Mouse (Mus musculus): ENCODE data around the gene Pilrb1. TPM values are rescaled to one million over a fixed set of nuclear protein-coding genes. Genes with fewer than 3 reads are reported as not detected.

The Pilrb1 gene
- polyA plus RNA-seq, 1 experiment = 1.5 TPM

- no peaks in the 10 kb centered on the region for H3K4me1 ChIP-seq (ENCODE audit: control insufficient read depth, insufficient read depth, low read length)
- no peak overlapping the region for H3K4me3 ChIP-seq (ENCODE audit: insufficient read depth, low read depth, low read length)
- H3K27ac ChIP-seq (ENCODE audit: insufficient read depth, low read depth, low read length) = no peak overlapping the region
- 92% methylated on average over 1 of the region's 1 CpGs for WGBS
- no peak for DNase-seq
- H3K27me3 ChIP-seq (replicated peaks; ENCODE audit: control insufficient read depth, insufficient read depth, low read length) = no peaks in the 10 kb centered on the region; the same call in 1 of the 2 replicates
- TF ChIP-seq POLR2A (IDR thresholded peaks at IDR 0.05; ENCODE audit: low read depth, low read length) (no peak), CTCF (conservative IDR thresholded peaks at IDR 0.05; ENCODE audit: insufficient read depth, insufficient read length, low read depth, low read length) (no peak)
- H3K36me3 ChIP-seq (ENCODE audit: control insufficient read depth, insufficient read depth, low read length) = no peaks in the 10 kb centered on the region
Measured at GRCm38 (mm10) chr5:137806158-137806557, 51.7 kb downstream of the Pilrb1 start.

Other genes with a start within 250 kb of the Pilrb1 start
- 160 and 179 TPM in 2 replicates for gene Pcolce, start 244.3 kb downstream of the Pilrb1 start, polyA plus RNA-seq (2012; rRNA removed)
- gene Fbxo24, start 229.1 kb downstream of the Pilrb1 start, polyA plus RNA-seq (2012; rRNA removed) = 0.20 and 0.41 TPM in 2 replicates
- 39.4 and 45.5 TPM in 2 replicates for gene Lrch4, start 229.0 kb downstream of the Pilrb1 start, polyA plus RNA-seq (2012; rRNA removed)
- gene Gm20605, start 228.9 kb downstream of the Pilrb1 start, polyA plus RNA-seq (2012; rRNA removed) = 12.2 and 19.8 TPM in 2 replicates
- gene Sap25, start 216.8 kb downstream of the Pilrb1 start, polyA plus RNA-seq (2012; rRNA removed) = 61.1 and 77.6 TPM in 2 replicates
- gene Irs3, start 212.4 kb downstream of the Pilrb1 start, polyA plus RNA-seq (2012; rRNA removed) = 4.2 and 4.4 TPM in 2 replicates
- 36.5 and 48.1 TPM in 2 replicates for gene Agfg2, start 173.4 kb downstream of the Pilrb1 start, polyA plus RNA-seq (2012; rRNA removed)
- 3.1 and 4.1 TPM in 2 replicates for gene Nyap1, start 116.5 kb downstream of the Pilrb1 start, polyA plus RNA-seq (2012; rRNA removed)
- gene Tsc22d4, start 112.4 kb downstream of the Pilrb1 start, polyA plus RNA-seq (2012; rRNA removed) = 71.2 and 78.4 TPM in 2 replicates
- 30.6 and 36.6 TPM in 2 replicates for gene Ppp1r35, start 79.3 kb downstream of the Pilrb1 start, polyA plus RNA-seq (2012; rRNA removed)
- gene Mepce, start 70.5 kb downstream of the Pilrb1 start, polyA plus RNA-seq (2012; rRNA removed) = 41.0 and 42.9 TPM in 2 replicates
- gene Zcwpw1, start 70.3 kb downstream of the Pilrb1 start, polyA plus RNA-seq (2012; rRNA removed) = 1.6 and 2.5 TPM in 2 replicates
- gene Pilra, start 21.8 kb downstream of the Pilrb1 start, polyA plus RNA-seq (2012; rRNA removed) = 1.5 and 2.5 TPM in 2 replicates
- 1.3 and 2.3 TPM in 2 replicates for gene Pilrb2, start 13.7 kb upstream of the Pilrb1 start, polyA plus RNA-seq (2012; rRNA removed)
- gene Cyp3a13, start 63.5 kb upstream of the Pilrb1 start, polyA plus RNA-seq (2012; rRNA removed) = 0.22 and 0.31 TPM in 2 replicates
- 0.05 and 0.20 TPM in 2 replicates for gene Gjc3, start 105.0 kb upstream of the Pilrb1 start, polyA plus RNA-seq (2012; rRNA removed)
- 5.1 and 5.3 TPM in 2 replicates for gene Azgp1, start 123.4 kb upstream of the Pilrb1 start, polyA plus RNA-seq (2012; rRNA removed)
- gene Smok3a, start 163.2 kb upstream of the Pilrb1 start, polyA plus RNA-seq (2012; rRNA removed) = not detected in 2 replicates
- gene Smok3b, start 163.3 kb upstream of the Pilrb1 start, polyA plus RNA-seq (2012; rRNA removed) = not detected in 2 replicates
- not detected in 2 replicates for gene Smok3c, start 195.1 kb upstream of the Pilrb1 start, polyA plus RNA-seq (2012; rRNA removed)
- gene Zkscan1, start 227.0 kb upstream of the Pilrb1 start, polyA plus RNA-seq (2012; rRNA removed) = 8.3 and 10.2 TPM in 2 replicates

Measured in kidney, adult 2 months (tissue).